Mouse (Mus musculus) fat pad, adult 2 months (tissue): ENCODE data around the gene St14.

Source experiments
- DNase-seq: peaks from one replicate; pipeline ENCODE4 v3.0.0-alpha.2; 2011; ENCODE audit warnings: low read depth, low spot score; ENCODE audit errors: extremely low read depth

Gene St14

GRCm38 (mm10) chr9:31126079-31126478 is 5.6 kb downstream of the St14 start:
- no peak for DNase-seq

- DNase-seq: no peak
Measured at GRCm38 (mm10) chr9:31122464-31123030, 9.1 kb downstream of the St14 start.

DNA sequence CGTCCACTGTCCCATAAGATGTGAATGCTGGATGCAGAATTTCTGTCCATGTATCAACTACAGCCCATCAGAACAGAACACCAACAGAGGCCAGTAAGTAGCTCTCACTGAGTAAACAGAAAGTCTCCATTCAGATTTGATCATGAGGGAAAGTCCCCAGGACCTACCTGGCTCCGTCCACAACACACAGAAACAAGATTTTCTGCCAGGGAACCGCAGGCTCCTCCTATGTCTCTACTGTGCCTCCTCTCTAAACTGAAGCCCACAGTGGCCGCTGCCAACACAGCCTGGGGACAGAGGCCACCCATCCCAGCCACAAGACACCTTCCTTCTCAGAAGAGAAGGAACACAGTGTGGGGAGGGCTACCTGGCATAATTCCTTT is 11.1 kb downstream of the St14 start:
- DNase-seq: no peak

- DNase-seq: no peak
Measured at GRCm38 (mm10) chr9:31119882-31120532, 11.6 kb downstream of the St14 start.

GRCm38 (mm10) chr9:31119405-31119804 is 12.2 kb downstream of the St14 start:
- no peak for DNase-seq

- DNase-seq: no peak
Measured at GRCm38 (mm10) chr9:31118520-31119298, 12.9 kb downstream of the St14 start.

DNA sequence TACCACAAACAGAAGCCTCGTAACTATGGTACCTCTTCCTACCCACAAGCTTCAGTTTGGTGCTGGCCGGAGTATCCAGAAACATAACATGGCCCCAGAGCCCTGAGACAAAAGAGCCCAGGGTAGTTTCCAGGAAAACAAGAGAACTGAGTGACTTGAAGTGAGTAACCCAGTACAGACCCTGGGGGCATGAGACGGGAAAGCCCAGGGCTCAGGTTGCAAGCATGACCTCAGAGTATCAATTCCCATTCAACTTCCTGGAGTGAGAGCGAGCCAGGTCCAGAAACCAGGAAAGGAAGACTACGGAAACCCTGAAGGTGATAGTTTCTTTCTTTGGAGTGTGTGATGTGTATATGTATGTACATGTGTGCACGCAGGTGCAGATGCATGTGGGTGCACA is 14.2 kb downstream of the St14 start:
- no peak for DNase-seq

DNA sequence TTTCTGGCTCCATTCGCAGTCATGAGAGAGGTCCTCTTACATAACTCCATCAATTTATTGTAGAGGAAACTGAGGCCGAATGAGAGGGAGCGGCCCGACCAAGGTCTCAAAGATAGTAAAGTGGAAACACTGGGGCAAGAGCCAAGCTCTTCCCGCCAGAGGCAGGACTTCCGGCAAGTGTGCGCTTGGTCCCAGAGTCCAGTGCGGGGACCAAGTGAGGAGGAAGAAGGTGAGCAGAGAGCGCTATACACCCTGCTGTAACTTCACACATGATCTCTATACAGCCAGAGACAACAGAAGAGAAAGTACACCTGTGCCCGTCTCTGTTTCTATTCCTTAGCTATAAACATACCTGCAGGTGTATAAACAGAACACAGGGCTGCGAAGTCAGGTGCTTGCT is 14.6 kb downstream of the St14 start:
- no peak for DNase-seq

- no peak for DNase-seq
Measured at GRCm38 (mm10) chr9:31115586-31115985, 16.1 kb downstream of the St14 start.

DNA sequence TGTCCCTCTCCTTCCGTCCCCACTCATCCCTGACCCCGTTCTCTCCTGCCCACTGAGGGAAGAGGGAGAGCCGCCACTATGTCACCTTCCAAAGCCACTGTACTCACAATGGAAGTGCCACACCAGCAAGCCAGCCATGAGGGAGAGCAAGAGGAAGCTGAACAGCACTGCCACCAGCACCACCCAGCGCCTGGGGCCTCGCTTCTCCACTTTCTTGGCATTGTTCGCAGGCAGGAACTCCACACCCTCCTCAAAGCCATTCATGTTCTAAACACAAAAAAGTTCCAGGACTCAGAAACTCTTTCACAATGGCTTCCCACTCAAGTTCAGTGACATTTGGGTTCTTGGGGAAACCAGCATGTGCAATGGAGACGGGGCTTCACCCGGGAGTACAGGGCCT is 23.2 kb downstream of the St14 start:
- DNase-seq: no peak

DNA sequence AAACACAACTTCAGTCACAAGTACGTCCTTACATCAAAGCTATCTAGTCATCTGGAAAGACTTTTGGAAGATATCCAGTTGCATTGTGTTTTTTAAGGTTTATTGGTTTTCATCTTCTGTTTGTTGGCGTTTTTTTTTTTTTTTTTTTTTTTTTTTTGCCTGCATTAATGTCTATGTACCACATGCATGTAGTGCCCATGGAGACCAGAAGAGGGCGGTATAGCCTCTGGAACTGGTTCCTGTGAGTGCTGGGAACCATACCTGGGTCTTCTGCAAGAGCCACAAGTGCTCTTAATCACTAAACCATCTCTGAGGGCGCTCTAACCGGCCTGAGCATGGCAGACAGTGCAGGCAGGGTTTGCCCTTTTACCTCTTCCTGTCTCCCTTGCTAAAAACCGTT is 33.5 kb downstream of the St14 start:
- no peak for DNase-seq

GRCm38 (mm10) chr9:31097088-31098082 is 34.3 kb downstream of the St14 start:
- DNase-seq: no peak

DNA sequence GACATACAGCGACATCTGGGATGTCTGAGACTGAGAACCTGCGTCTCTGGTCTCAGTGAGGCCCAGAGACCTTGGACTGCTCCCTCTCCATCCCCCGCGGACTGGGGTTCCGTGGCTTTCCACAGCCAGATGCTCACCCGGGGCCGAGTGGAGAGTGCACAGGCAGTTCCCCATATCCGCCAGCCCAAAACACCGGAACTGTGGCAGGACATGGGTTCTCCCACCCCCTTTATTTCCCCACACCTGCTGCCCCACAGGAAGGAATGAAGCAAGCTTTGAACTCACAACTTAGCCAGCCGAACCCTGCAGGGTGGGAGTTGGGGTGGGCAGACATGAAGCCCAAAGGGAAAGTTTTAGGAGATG is 38.8 kb downstream of the St14 start:
- no peak for DNase-seq

- DNase-seq: no peak
Measured at GRCm38 (mm10) chr9:31092111-31092832, 39.4 kb downstream of the St14 start.

DNA sequence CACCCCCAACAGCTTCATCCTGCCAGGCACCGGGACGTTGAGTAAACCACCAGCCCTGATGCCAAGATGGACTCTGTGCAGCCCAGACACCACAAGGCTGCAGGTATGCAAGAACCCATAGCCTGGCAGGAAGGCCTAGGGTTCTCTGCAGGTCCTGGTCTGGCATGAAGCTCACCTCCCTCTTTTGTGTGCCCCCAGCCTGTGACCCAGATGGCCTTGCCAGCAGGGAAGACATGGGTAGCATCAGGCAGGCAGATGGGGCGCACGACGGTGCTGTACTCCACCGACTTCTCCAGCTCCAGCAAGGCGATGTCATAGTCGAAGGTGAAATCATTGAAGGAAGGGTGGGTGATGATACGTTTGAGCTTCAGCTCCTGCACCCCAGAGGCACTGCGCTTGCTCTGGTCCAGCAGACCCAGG is 40.5 kb downstream of the St14 start:
- DNase-seq: no peak

- no peak for DNase-seq
Measured at GRCm38 (mm10) chr9:31090081-31091023, 41.3 kb downstream of the St14 start.

GRCm38 (mm10) chr9:31089541-31089940 is 42.1 kb downstream of the St14 start:
- DNase-seq: no peak

GRCm38 (mm10) chr9:31088883-31089282 is 42.8 kb downstream of the St14 start:
- DNase-seq: no peak

GRCm38 (mm10) chr9:31088116-31088515 is 43.5 kb downstream of the St14 start:
- DNase-seq: no peak
